Mouse (Mus musculus): Measurements from ENCODE around the gene Cacna2d3.

GRCm38 (mm10) chr14:28958131-28959015, 763.3 kb downstream of the Cacna2d3 start:
- TF ChIP-seq CTCF (conservative IDR thresholded peaks at IDR 0.05 in 1 of 2, IDR thresholded peaks at IDR 0.05 in 1 of 2; ENCODE audit: low read depth in 2 of 2, low read length in 2 of 2) (no peak), HCFC1 (IDR thresholded peaks at IDR 0.05; ENCODE audit: low read depth, low read length) (no peak), POLR2A (IDR thresholded peaks at IDR 0.05; ENCODE audit: low read depth, low read length) (no peak), ETS1 (conservative IDR thresholded peaks at IDR 0.05; ENCODE audit: low read depth, low read length) (no peak), MAFK (IDR thresholded peaks at IDR 0.05; ENCODE audit: insufficient replicate concordance, low read length) (no peak), CHD1 (IDR thresholded peaks at IDR 0.05; ENCODE audit: low read depth, low read length) (no peak), TBP (conservative IDR thresholded peaks at IDR 0.05; ENCODE audit: low read depth, low read length) (no peak), EP300 (IDR thresholded peaks at IDR 0.05; ENCODE audit: low read length) (no peak)

Data from CH12.LX (cell line).